Mouse (Mus musculus): ENCODE measurements around the gene Slc12a3. TPM values are rescaled to one million over a fixed set of nuclear protein-coding genes. Genes with fewer than 3 reads are reported as not detected.

The Slc12a3 gene
- total and polyA plus RNA-seq, 3 experiments, result not detected

- TF ChIP-seq MYB (IDR thresholded peaks at IDR 0.05; ENCODE audit: low read depth, low read length) (no peak), KAT2A (conservative IDR thresholded peaks at IDR 0.05; ENCODE audit: low read depth, low read length) (no peak), SMC3 (IDR thresholded peaks at IDR 0.05; ENCODE audit: low read depth, low read length) (no peak), NELFE (IDR thresholded peaks at IDR 0.05; ENCODE audit: low read depth, low read length) (no peak), ZMIZ1 (IDR thresholded peaks at IDR 0.05; ENCODE audit: low read depth, low read length) (no peak), CHD1 (IDR thresholded peaks at IDR 0.05; ENCODE audit: low read depth, low read length) (no peak), ETS1 (IDR thresholded peaks at IDR 0.05; ENCODE audit: low read depth, low read length) (no peak), TBP (IDR thresholded peaks at IDR 0.05; ENCODE audit: low read depth, low read length) (no peak), NRF1 (IDR thresholded peaks at IDR 0.05; ENCODE audit: insufficient read depth, low read depth, low read length, poor library complexity, severe bottlenecking) (no peak), ZC3H11A (IDR thresholded peaks at IDR 0.05; ENCODE audit: low read depth, low read length) (no peak), GATA1 (IDR thresholded peaks at IDR 0.05; ENCODE audit: low read depth, low read length) (no peak), GABPA (IDR thresholded peaks at IDR 0.05; ENCODE audit: low read depth, low read length) (no peak)
- Histone ChIP-seq H3K4me1 (ENCODE audit: control insufficient read depth in 1 of 2, insufficient read depth in 2 of 2, low read length in 2 of 2) (peaks cover 5 to 8% of the 10 kb centered on the region in 2 experiments; a peak in 3 of 4 replicates), H3K4me3 (ENCODE audit: control insufficient read depth in 1 of 2, insufficient read depth in 1 of 2, low read depth in 2 of 2, low read length in 2 of 2) (no peak overlapping the region), H3K9ac (ENCODE audit: control insufficient read depth, low read depth, low read length, poor library complexity, severe bottlenecking) (no peak overlapping the region), H3K79me2 (ENCODE audit: control insufficient read depth, insufficient read depth, low read length, poor library complexity) (no peaks in the 10 kb centered on the region), H3K36me3 (ENCODE audit: control insufficient read depth in 1 of 2, insufficient read depth in 2 of 2, low read length in 2 of 2) (peaks cover 8 to 9% of the 10 kb centered on the region in 2 experiments), H3K9me3 (replicated peaks; ENCODE audit: insufficient read depth, low read length) (no peaks in the 10 kb centered on the region), H3K27me3 (ENCODE audit: control insufficient read depth in 1 of 2, insufficient read depth in 2 of 2, low read length in 2 of 2) (no peaks in the 10 kb centered on the region), H3K27ac (ENCODE audit: control insufficient read depth, low read depth, low read length) (no peak overlapping the region)
- DNase-seq (ENCODE audit: low read depth, low spot score), result no peak
Measured at GRCm38 (mm10) chr8:94295687-94296086, 33.3 kb upstream of the Slc12a3 start.

- peaks cover 0 to 5% of the 10 kb centered on the region in 2 experiments; a peak in 1 of 4 replicates for H3K4me1 ChIP-seq (ENCODE audit: control insufficient read depth in 1 of 2, insufficient read depth in 2 of 2, low read length in 2 of 2)
- TF ChIP-seq USF1 (IDR thresholded peaks at IDR 0.05; ENCODE audit: low read depth, low read length) (no peak), ZC3H11A (IDR thresholded peaks at IDR 0.05; ENCODE audit: low read depth, low read length) (no peak), CTCF (IDR thresholded peaks at IDR 0.05 in 2 of 3, conservative IDR thresholded peaks at IDR 0.05 in 1 of 3; ENCODE audit: control insufficient read depth in 1 of 3, insufficient read depth in 1 of 3, low read depth in 2 of 3, low read length in 3 of 3, poor library complexity in 1 of 3, severe bottlenecking in 1 of 3) (no peak), RAD21 (IDR thresholded peaks at IDR 0.05; ENCODE audit: low read depth, low read length) (no peak), ZMIZ1 (IDR thresholded peaks at IDR 0.05; ENCODE audit: low read depth, low read length) (no peak), RCOR1 (IDR thresholded peaks at IDR 0.05; ENCODE audit: low read depth, low read length) (no peak), CHD2 (IDR thresholded peaks at IDR 0.05; ENCODE audit: low read length) (no peak), MEF2A (IDR thresholded peaks at IDR 0.05; ENCODE audit: extremely low read depth, insufficient replicate concordance, low read depth, low read length, poor library complexity, severe bottlenecking) (no peak), HCFC1 (IDR thresholded peaks at IDR 0.05; ENCODE audit: low read depth, low read length) (no peak), MYC (IDR thresholded peaks at IDR 0.05; ENCODE audit: low read depth, low read length) (no peak), GABPA (IDR thresholded peaks at IDR 0.05; ENCODE audit: low read depth, low read length) (no peak), ZKSCAN1 (IDR thresholded peaks at IDR 0.05; ENCODE audit: low read depth, low read length) (no peak), ELF1 (IDR thresholded peaks at IDR 0.05; ENCODE audit: low read depth, low read length) (no peak), E2F4 (IDR thresholded peaks at IDR 0.05; ENCODE audit: borderline replicate concordance, low read depth, low read length) (no peak), MAZ (IDR thresholded peaks at IDR 0.05; ENCODE audit: low read depth, low read length) (no peak), ETS1 (IDR thresholded peaks at IDR 0.05; ENCODE audit: low read depth, low read length) (no peak), MYB (IDR thresholded peaks at IDR 0.05; ENCODE audit: low read depth, low read length) (no peak), NELFE (IDR thresholded peaks at IDR 0.05; ENCODE audit: low read depth, low read length) (no peak), NRF1 (IDR thresholded peaks at IDR 0.05; ENCODE audit: insufficient read depth, low read depth, low read length, poor library complexity, severe bottlenecking) (no peak), EP300 (IDR thresholded peaks at IDR 0.05; ENCODE audit: low read depth in 1 of 2, low read length in 2 of 2) (no peak)
- DNase-seq (ENCODE audit: low read depth, low spot score), result no peak
Measured at GRCm38 (mm10) chr8:94296312-94296991, 32.5 kb upstream of the Slc12a3 start.

More at GRCm38 (mm10) chr8:94296312-94296991, 32.5 kb upstream of the Slc12a3 start:
- no peaks in the 10 kb centered on the region for H3K9me3 ChIP-seq (replicated peaks; ENCODE audit: insufficient read depth, low read length)
- H3K4me3 ChIP-seq (ENCODE audit: control insufficient read depth in 1 of 2, insufficient read depth in 1 of 2, low read depth in 2 of 2, low read length in 2 of 2), result no peak overlapping the region
- H3K27ac ChIP-seq (ENCODE audit: control insufficient read depth, low read depth, low read length), result no peak overlapping the region
- no peak overlapping the region for H3K9ac ChIP-seq (ENCODE audit: control insufficient read depth, low read depth, low read length, poor library complexity, severe bottlenecking)
- H3K36me3 ChIP-seq (ENCODE audit: control insufficient read depth in 1 of 2, insufficient read depth in 2 of 2, low read length in 2 of 2), result peaks cover 0 to 9% of the 10 kb centered on the region in 2 experiments; a peak in 2 of 4 replicates
- H3K79me2 ChIP-seq (ENCODE audit: control insufficient read depth, insufficient read depth, low read length, poor library complexity), result no peaks in the 10 kb centered on the region
- no peaks in the 10 kb centered on the region for H3K27me3 ChIP-seq (ENCODE audit: control insufficient read depth in 1 of 2, insufficient read depth in 2 of 2, low read length in 2 of 2)
